Mouse (Mus musculus): ENCODE data around the gene Vmn1r112. TPM values are rescaled to one million over a fixed set of nuclear protein-coding genes. Genes with fewer than 3 reads are reported as not detected.

Vmn1r112 gene
- not detected in 2 replicates for polyA plus RNA-seq (2012; ENCODE audit: low replicate concordance)

DNA sequence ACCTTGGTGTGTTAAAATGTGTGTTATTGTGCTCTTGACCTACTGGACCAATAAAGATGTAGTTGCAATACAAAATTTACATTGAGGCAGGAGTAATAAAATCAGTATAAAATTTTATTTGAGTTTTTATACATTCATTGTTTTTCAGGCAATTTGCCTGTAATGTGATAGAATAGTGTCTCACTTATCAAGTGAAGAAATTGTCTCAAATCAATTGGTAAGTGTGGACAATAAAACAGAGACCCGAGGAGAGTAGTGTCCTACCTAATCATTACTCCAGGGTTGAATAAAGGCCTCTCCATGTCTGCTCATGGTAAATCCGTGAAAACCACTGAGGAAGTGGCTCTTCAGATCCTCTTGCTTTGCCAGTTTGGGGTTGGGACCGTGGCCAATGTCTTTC lies at the start of gene Vmn1r112:
TSS of gene Vmn1r112 (plus strand) at position 301 of the 400 bp plus-strand sequence.

DNA sequence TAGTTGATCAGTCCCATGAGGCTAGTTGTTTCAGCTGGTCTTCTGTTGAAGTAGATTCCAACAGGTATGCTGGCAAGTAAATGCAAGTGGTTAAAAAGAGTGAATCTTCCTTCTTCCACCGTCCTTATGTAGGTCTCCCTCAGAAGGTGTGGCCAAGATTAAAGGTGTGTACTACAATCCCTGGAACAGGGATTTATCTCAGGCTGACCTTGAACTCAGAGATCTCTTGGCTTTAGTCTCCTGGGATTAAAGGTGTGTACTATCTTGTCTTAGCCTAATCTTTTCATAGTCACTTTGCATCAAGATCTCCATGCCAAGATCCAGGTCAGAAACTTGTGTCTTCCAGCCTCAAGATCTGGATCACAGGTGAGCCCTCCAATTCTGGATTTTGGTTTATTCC lies 40.5 kb upstream of the Vmn1r112 start, which contains the start of gene Gm10668:
TSS of gene Gm10668 (minus strand) at position 101 of the 400 bp plus-strand sequence.

DNA sequence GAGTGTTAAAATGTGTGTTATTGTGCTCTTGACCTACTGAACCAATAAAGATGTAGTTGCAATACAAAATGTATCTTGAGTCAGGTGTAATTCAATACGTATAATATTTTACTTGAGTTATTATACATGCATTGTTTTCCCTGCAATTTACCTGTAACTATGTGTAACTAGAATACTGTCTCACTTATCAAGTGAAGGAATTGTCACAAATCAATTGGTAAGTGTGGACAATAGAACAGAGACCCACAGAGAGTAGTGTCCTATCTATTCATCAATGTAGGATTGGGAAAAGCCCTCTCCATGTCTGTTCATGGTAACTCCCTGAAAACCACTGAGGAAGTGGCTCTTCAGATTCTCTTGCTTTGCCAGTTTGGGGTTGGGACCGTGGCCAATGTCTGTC lies 16.0 kb downstream of the Vmn1r112 start, which contains the start of gene Vmn1r113:
TSS of gene Vmn1r113 (plus strand) at position 301 of the 400 bp plus-strand sequence.

DNA sequence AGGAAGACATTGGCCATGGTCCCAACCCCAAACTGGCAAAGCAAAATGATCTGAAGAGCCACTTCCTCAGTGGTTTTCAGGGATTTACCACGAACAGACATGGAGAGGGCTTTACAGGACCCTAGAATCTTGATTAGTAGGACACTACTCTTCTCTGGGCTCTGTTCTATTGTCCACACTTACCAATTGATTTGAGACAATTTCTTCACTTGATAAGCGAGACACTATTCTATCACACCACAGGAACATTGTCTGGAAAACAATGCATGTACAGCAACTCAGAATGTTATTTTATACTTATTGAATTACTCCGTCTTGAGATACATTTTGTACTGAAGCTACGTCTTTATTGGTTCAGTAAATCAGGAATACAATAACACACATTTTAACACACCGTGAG lies 41.1 kb downstream of the Vmn1r112 start, which contains the start of gene Vmn1r114:
TSS of gene Vmn1r114 (minus strand) at position 101 of the 400 bp plus-strand sequence.

Other genes starting within 250 kb of the Vmn1r112 start
- gene Vmn1r104, start 237.3 kb upstream of the Vmn1r112 start, polyA plus RNA-seq (2012; ENCODE audit: low replicate concordance): not detected in 2 replicates
- not detected in 2 replicates for gene Gm5726, start 225.4 kb upstream of the Vmn1r112 start, polyA plus RNA-seq (2012; ENCODE audit: low replicate concordance)
- not detected in 2 replicates for gene Gm4141, start 194.9 kb upstream of the Vmn1r112 start, polyA plus RNA-seq (2012; ENCODE audit: low replicate concordance)
- not detected in 2 replicates for gene Gm4513, start 172.2 kb upstream of the Vmn1r112 start, polyA plus RNA-seq (2012; ENCODE audit: low replicate concordance)
- not detected in 2 replicates for gene Vmn1r107, start 102.3 kb upstream of the Vmn1r112 start, polyA plus RNA-seq (2012; ENCODE audit: low replicate concordance)
- gene Vmn1r111, start 68.0 kb upstream of the Vmn1r112 start, polyA plus RNA-seq (2012; ENCODE audit: low replicate concordance): not detected in 2 replicates
- gene Gm10668, start 40.6 kb upstream of the Vmn1r112 start, polyA plus RNA-seq (2012; ENCODE audit: low replicate concordance): not detected in 2 replicates
- gene Vmn1r113, start 16.1 kb downstream of the Vmn1r112 start, polyA plus RNA-seq (2012; ENCODE audit: low replicate concordance): not detected in 2 replicates
- not detected in 2 replicates for gene Vmn1r114, start 41.0 kb downstream of the Vmn1r112 start, polyA plus RNA-seq (2012; ENCODE audit: low replicate concordance)
- not detected in 2 replicates for gene Vmn1r115, start 73.8 kb downstream of the Vmn1r112 start, polyA plus RNA-seq (2012; ENCODE audit: low replicate concordance)
- gene Vmn1r116, start 101.1 kb downstream of the Vmn1r112 start, polyA plus RNA-seq (2012; ENCODE audit: low replicate concordance): not detected in 2 replicates
- not detected in 2 replicates for gene Vmn1r117, start 112.9 kb downstream of the Vmn1r112 start, polyA plus RNA-seq (2012; ENCODE audit: low replicate concordance)
- gene Vmn1r118, start 141.2 kb downstream of the Vmn1r112 start, polyA plus RNA-seq (2012; ENCODE audit: low replicate concordance): not detected in 2 replicates
- not detected in 2 replicates for gene Vmn1r119, start 241.3 kb downstream of the Vmn1r112 start, polyA plus RNA-seq (2012; ENCODE audit: low replicate concordance)